Mouse (Mus musculus) kidney, adult 11 months (tissue): Measurements from ENCODE around the gene Ttc6.

Experiments
- DNase-seq: peaks from one replicate; pipeline ENCODE4 v3.0.0; 2022

Gene Ttc6

GRCm38 (mm10) chr12:57563909-57564308 is at the start of gene Ttc6:
Gene Ttc6, plus strand, starts transcription at chr12:57564113.
- DNase-seq, result no peak

- no peak for DNase-seq
Observed at GRCm38 (mm10) chr12:57514552-57514951, 49.4 kb upstream of the Ttc6 start.

- no peak for DNase-seq
Observed at GRCm38 (mm10) chr12:57515702-57516377, 48.1 kb upstream of the Ttc6 start.

DNA sequence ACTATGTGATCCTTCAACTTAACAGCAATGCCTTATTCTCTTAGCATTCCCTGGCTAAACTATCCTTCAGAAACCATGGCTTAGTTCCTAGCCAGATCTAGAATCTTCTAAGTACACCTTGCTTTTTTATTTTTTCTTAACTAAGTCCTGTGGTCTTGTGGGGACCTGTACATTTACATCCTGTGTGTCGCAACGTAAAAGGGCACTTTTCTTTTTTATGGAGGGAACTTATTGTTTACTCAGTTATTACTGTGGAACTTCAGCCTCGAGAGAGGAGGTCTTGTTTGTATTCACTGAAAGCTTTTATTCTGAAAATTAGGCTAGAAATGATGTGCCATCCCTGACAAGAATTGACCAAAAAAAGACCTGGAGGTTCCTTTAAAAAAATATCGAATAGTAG is 35.6 kb upstream of the Ttc6 start:
- no peak for DNase-seq

DNA sequence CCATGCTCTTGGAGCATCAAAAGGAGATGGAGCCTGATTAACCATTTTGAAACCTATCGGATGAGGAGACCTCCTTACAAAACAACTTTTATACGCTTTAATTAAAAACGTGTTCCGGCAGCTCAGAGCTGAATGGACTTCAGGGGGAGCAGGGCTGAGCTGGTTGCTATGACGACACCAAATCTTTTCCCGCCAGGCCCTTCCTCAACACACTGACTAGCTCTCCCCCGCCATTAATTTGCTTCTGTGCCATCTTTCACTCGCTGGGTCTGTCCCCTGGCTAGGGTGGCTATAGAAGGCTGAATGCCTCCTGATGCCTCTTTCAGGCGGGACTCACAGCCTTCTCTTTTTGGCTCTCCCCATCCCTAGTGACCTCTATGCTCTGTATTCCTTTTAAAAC is 33.4 kb upstream of the Ttc6 start:
- no peak for DNase-seq

DNA sequence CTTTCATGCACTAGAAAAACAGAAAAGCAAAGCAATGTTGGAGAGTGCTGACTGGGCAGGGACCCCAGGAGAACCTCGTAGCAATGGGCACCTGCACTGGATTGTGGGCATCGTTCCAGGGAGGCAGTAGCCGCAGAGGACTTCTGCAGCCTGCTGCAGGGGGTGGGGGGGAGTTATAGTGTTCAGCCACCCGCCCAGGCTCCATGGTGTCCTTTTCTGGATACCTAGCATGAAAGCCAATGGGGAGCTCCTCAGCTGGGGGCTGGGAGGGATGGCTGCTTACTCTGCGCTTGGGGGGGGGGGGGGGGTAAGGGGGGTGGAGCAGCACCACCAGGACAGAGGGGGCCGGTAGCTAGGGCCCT is 29.4 kb upstream of the Ttc6 start:
- DNase-seq, result no peak

DNA sequence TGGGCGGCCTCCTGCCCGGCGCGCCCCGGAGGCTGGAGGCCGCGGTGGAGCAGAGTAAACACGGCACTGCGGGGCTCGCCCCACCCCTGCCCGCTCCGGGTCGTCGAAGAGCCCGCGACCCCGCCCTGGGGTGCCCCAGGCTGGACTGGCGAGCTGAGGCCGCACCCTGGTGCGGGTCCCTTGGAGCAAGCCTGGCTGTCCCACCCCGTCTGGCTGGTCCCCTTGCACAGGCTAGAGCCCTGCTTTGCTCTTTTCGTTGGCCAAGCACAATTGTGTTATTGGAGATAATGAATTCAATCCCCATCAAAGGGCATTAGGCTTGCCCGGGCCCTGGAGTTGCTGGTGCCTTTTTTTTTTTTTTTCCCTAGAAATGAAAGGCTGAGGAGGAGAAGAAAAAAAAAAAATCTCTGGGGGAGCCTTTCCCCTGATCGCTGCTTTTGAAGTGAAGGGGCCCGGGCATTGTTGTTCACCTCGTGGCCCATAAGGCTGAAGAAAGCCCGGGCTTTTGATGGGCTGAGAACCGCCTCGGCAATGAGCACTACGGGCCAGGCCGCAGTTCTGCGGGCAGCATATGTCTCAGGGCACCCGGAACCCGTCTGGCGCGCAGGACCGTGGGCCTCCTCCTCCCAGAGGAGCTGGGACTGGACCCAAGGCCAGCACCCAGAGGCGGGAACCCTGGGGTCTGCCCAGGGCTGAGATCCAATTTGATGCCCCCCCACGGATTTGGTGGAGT is 28.9 kb upstream of the Ttc6 start:
- DNase-seq, result no peak

GRCm38 (mm10) chr12:57536056-57536908 is 27.6 kb upstream of the Ttc6 start:
- no peak for DNase-seq

- DNase-seq, result no peak
Observed at GRCm38 (mm10) chr12:57536909-57537670, 26.8 kb upstream of the Ttc6 start.

DNA sequence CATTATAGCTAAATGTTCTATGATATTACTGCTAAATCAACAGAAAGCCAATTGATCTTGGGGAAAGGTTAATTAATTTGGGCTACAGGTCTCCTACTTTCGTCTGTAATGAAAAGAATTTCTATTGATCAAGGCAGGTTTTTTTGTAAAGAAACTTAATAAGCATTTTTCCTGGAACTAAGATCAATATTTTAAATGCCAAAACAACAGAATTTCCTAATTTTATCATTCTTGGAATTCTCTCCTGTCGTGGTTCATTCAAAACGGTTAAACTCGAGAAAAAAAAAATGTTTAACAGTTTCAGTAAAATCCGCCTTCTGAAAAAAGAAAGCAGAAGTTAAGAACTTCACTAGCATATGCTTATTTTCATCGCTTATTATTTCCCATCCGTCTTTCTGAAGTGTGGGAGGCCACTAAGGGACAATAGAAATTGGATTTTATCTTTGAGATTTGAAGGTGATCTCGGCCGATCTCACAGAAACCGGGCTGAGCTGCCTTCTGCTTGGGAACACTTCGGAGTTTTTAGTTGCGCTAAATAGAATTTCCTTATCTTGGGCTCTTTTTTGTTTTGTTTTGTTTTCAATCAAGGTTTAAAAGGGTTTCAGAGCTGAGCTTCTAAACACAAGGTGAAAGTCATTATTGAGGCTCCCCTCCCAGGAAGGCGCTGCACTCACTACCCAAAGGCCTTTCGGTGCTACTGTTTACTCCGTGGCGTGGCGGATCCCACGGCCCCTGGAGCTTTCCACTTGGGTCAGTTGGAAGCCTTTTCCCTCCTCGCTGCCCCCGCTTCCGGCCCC is 25.9 kb upstream of the Ttc6 start:
- DNase-seq, result no peak

DNA sequence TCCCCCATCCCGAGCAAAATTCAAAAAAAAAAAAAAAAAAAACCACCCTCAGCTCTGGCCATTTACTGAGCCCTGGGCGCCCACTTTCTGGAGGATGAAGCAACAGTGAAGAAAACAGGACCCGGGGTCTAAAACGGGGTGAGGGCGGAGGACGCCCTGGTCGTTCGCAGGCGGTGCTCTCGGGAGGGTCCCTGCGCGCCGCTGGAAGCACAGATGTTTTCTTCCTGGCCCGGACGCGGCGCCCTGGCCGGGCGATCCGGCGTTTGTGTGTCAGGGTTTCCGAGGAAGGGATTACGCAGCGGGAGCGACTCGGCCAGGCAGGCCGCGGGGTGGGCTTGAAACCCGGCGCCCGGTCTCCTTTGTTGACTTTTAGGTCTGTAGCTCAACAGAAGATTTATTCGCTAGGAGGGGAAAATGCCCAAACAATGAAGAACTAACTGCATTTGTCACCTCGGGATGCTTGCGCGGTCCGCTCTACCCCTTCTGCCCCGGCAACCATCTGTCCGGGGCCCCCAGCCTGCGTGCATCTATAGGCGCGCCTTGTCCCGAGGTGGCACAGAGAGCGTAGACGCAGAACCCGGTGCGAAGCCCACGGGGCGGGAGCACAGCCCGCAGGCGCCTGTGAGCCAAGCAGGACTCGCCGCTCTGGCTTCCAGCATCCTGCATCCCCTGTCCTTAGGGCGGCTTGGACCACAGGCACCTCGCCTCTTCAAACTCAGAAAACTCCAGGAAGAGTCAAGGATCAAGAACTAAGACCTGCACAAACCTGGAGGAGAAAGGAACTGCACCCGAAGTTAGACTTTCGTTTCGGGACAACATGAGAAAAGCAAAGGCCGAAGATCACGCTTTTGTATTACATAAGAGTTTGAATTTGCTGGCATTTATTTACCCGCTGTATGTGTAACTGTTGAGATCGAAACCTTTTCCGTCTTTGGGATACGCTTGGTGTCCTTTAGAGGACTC is 25.0 kb upstream of the Ttc6 start:
- no peak for DNase-seq

DNA sequence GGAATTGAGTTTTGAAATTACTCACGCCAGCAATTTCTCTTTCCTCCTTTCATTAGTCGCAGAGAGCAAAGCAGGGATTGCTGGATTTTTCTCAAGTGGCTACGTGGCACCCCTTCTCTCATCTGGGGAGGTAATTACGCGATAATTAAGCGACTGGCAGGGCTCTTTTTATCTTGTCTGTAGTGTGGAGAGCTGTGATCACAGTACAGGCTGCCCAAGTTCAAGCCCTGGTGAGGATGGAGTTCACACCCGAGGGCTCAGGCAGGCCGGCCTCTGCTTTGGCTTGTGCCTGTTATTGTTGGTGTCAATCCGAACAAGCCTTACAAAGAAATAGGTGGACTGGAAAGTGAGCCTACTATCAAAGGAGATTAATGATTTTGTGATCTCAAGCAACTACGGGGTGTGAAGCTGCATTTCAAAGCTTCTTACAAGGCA is 24.3 kb upstream of the Ttc6 start:
- no peak for DNase-seq

GRCm38 (mm10) chr12:57541118-57541517 is 22.8 kb upstream of the Ttc6 start:
- DNase-seq, result no peak

- DNase-seq, result no peak
Observed at GRCm38 (mm10) chr12:57541931-57542745, 21.8 kb upstream of the Ttc6 start.

DNA sequence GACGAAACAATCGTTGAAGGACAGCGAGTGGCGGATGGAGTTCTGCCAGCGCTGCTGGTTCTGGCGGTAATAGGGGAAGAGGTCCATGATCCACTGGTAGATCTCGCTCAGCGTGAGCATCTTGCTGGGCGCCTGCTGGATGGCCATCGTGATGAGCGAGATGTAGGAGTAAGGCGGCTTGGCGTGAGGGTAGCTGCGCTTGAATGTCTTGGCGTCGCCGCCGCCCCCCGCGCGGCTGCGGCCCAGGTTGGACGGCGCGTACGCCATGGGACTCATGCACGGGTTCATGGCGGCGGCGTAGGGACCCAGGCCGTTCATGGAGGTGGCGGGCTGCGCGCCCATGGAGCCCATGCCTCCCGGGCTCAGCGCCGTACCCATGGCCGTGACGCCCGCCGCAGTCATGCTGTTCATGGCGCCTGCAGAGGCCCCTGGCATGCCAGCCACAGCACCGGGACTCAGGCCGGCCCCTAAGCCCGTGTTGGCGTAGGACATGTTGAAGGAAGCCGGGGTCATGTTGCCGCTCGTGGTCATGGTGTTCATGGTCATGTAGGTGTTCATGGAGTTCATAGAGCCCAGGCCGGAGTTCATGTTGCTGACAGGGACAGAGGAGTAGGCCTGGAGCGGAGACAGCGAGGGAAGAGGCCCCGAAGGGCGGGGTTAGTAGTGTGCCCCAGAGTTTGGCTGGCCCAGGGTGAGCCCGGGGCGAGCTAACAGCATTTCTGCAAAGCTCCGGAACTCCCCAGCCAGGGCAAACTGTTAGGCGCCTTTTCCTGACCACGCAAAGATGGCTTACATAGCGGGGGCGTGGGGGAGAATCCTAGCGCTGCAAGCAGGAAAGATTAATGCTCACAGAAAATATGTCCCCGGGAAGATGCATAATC is 20.9 kb upstream of the Ttc6 start:
- DNase-seq, result no peak

DNA sequence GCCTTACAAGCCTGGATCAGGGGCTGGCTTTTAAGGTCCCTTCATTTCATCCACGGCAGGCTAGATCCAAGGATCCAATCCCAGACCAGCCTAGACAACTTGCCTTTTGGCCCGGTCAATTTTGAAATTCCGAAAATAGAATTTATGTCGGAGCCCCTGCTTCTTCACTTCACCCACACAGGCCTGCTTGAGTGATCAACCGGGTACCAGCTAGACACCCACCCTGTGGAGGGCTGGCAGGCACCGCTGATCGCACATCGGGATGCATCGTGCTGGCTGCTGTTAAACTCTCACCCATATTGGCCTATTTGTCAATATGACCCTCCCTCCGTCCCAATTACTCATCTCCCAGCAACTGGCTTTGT is 20.3 kb upstream of the Ttc6 start:
- no peak for DNase-seq

GRCm38 (mm10) chr12:57544641-57545370 is 19.1 kb upstream of the Ttc6 start:
- DNase-seq, result no peak
